Mouse (Mus musculus) adrenal gland, adult 18-20 months (tissue): ENCODE measurements at regions not wholly inside any gene's neighbourhood (a gene's known extent, or its start where the extent isn't known, plus 50 kb on each side); places are given as distances from the start of the nearest gene placed in this dataset.

Source experiments
- DNase-seq, 2 experiments: peaks; one replicate each; pipeline ENCODE4 v3.0.0; 2021 to 2022; ENCODE audit warnings: low spot score in 2 of 2

GRCm38 (mm10) chr12:58590547-58591479, 321.7 kb upstream of the Clec14a start:
- DNase-seq, result no peak

- no peak for DNase-seq
Observed at GRCm38 (mm10) chr12:58581811-58582572, 312.9 kb upstream of the Clec14a start.

GRCm38 (mm10) chr12:58569056-58569455, 300.0 kb upstream of the Clec14a start:
- no peak for DNase-seq

GRCm38 (mm10) chr12:58560840-58561239, 291.8 kb upstream of the Clec14a start:
- no peak for DNase-seq

- no peak for DNase-seq
Observed at GRCm38 (mm10) chr12:58559833-58560232, 290.7 kb upstream of the Clec14a start.

GRCm38 (mm10) chr12:58557261-58557660, 288.2 kb upstream of the Clec14a start:
- DNase-seq, result no peak

- no peak for DNase-seq
Observed at GRCm38 (mm10) chr12:58556741-58557140, 287.7 kb upstream of the Clec14a start.

- no peak for DNase-seq
Observed at GRCm38 (mm10) chr12:58556060-58556459, 287.0 kb upstream of the Clec14a start.

- DNase-seq, result no peak
Observed at GRCm38 (mm10) chr12:58550859-58551761, 282.0 kb upstream of the Clec14a start.

GRCm38 (mm10) chr12:58545832-58546538, 276.9 kb upstream of the Clec14a start:
- DNase-seq, result no peak

GRCm38 (mm10) chr12:58544862-58545261, 275.8 kb upstream of the Clec14a start:
- no peak for DNase-seq

- no peak for DNase-seq
Observed at GRCm38 (mm10) chr12:58538305-58538719, 269.2 kb upstream of the Clec14a start.

- DNase-seq, result no peak
Observed at GRCm38 (mm10) chr12:58537833-58538232, 268.7 kb upstream of the Clec14a start.

GRCm38 (mm10) chr12:58536381-58536992, 267.4 kb upstream of the Clec14a start:
- no peak for DNase-seq

GRCm38 (mm10) chr12:58530306-58530705, 261.2 kb upstream of the Clec14a start:
- DNase-seq, result no peak

- no peak for DNase-seq
Observed at GRCm38 (mm10) chr12:58516800-58517199, 247.7 kb upstream of the Clec14a start.

- no peak for DNase-seq
Observed at GRCm38 (mm10) chr12:58513951-58514350, 244.9 kb upstream of the Clec14a start.

- DNase-seq, result no peak
Observed at GRCm38 (mm10) chr12:58512645-58513044, 243.6 kb upstream of the Clec14a start.

GRCm38 (mm10) chr12:58504283-58504682, 235.2 kb upstream of the Clec14a start:
- no peak for DNase-seq

- DNase-seq, result no peak
Observed at GRCm38 (mm10) chr12:58474181-58474580, 205.1 kb upstream of the Clec14a start.
